Mouse (Mus musculus) MEL (cell line): ENCODE measurements at regions not wholly inside any gene's neighbourhood (a gene's known extent, or its start where the extent isn't known, plus 50 kb on each side); places are given as distances from the start of the nearest gene placed in this dataset.

ENCODE experiments used
- DNase-seq: peaks from one replicate; pipeline ENCODE4 v3.0.0; 2011; ENCODE audit warnings: low read depth, low spot score
- H3K27ac ChIP-seq: 2 replicates; pipeline ENCODE4 v1.5.1; 2012; ENCODE audit warnings: low read depth, mild to moderate bottlenecking, control low read depth, low read length, moderate library complexity; ENCODE audit not compliant: control insufficient read depth
- H3K27me3 ChIP-seq, 2 experiments: fragments of 150-350 bp in 1 of 2; sonication (generic) in 1 of 2; 2 replicates each; pipeline ENCODE4 v1.6.1; 2012; ENCODE audit warnings: low read length in 2 of 2, mild to moderate bottlenecking in 2 of 2, improper control_type of control experiment in 1 of 2, moderate library complexity in 1 of 2; ENCODE audit not compliant: insufficient read depth in 2 of 2, control insufficient read depth in 1 of 2
- H3K36me3 ChIP-seq, 2 experiments: 2 replicates each; pipeline ENCODE4 v1.6.1; 2012 to 2014; ENCODE audit warnings: low read length in 2 of 2, improper control_type of control experiment in 1 of 2, inconsistent platforms in 1 of 2, mild to moderate bottlenecking in 1 of 2; ENCODE audit not compliant: insufficient read depth in 2 of 2, control insufficient read depth in 1 of 2
- H3K4me1 ChIP-seq, 2 experiments: fragments of 150-350 bp in 1 of 2; sonication (generic) in 1 of 2; 2 replicates each; pipeline ENCODE4 v1.6.1; 2012; ENCODE audit warnings: low read length in 2 of 2, improper control_type of control experiment in 1 of 2, mild to moderate bottlenecking in 1 of 2; ENCODE audit not compliant: insufficient read depth in 2 of 2, control insufficient read depth in 1 of 2
- H3K4me3 ChIP-seq, 2 experiments: fragments of 150-350 bp in 1 of 2; sonication (generic) in 1 of 2; 2 replicates each; pipeline ENCODE4 v1.5.1; 2012; ENCODE audit warnings: low read depth in 2 of 2, low read length in 2 of 2, mild to moderate bottlenecking in 2 of 2, moderate library complexity in 2 of 2, control low read depth in 1 of 2, improper control_type of control experiment in 1 of 2; ENCODE audit not compliant: control insufficient read depth in 1 of 2, insufficient read depth in 1 of 2
- H3K79me2 ChIP-seq: 2 replicates; pipeline ENCODE4 v1.6.1; 2012; ENCODE audit warnings: mild to moderate bottlenecking, low read length, moderate library complexity; ENCODE audit not compliant: control insufficient read depth, poor library complexity, insufficient read depth
- H3K9ac ChIP-seq: 2 replicates; pipeline ENCODE4 v1.6.1; 2012; ENCODE audit warnings: low read depth, mild to moderate bottlenecking, control low read depth, low read length, moderate library complexity; ENCODE audit not compliant: control insufficient read depth, poor library complexity, severe bottlenecking
- H3K9me3 ChIP-seq: fragments of 150-350 bp; sonication (generic); replicated peaks from 2 replicates; pipeline ENCODE4 v1.6.1; 2012; ENCODE audit warnings: mild to moderate bottlenecking, low read length, improper control_type of control experiment, moderate library complexity; ENCODE audit not compliant: insufficient read depth
- E2F4 ChIP-seq: IDR thresholded peaks from 2 replicates; pipeline ENCODE4 v1.6.1; 2011; ENCODE audit warnings: low read depth, low read length, improper control_type of control experiment, borderline replicate concordance
- ETS1 ChIP-seq: IDR thresholded peaks from 2 replicates; pipeline ENCODE4 v1.6.1; 2012; ENCODE audit warnings: low read depth, mild to moderate bottlenecking, inconsistent platforms, low read length, improper control_type of control experiment, moderate library complexity
- MAFK ChIP-seq: IDR thresholded peaks from 2 replicates; pipeline ENCODE4 v1.6.1; 2011; ENCODE audit warnings: low read depth, mild to moderate bottlenecking, low read length, improper control_type of control experiment, borderline replicate concordance
- MAX ChIP-seq: IDR thresholded peaks from 2 replicates; pipeline ENCODE4 v1.6.1; 2011; ENCODE audit warnings: low read length, improper control_type of control experiment
- MAZ ChIP-seq: IDR thresholded peaks from 2 replicates; pipeline ENCODE4 v1.6.1; 2012; ENCODE audit warnings: low read depth, mild to moderate bottlenecking, inconsistent platforms, low read length, improper control_type of control experiment
- MXI1 ChIP-seq: IDR thresholded peaks from 2 replicates; pipeline ENCODE4 v1.6.1; 2011; ENCODE audit warnings: mild to moderate bottlenecking, low read depth, low read length, improper control_type of control experiment
- NRF1 ChIP-seq: IDR thresholded peaks from 2 replicates; pipeline ENCODE4 v1.6.1; 2014; ENCODE audit warnings: low read depth, mild to moderate bottlenecking, inconsistent platforms, low read length, improper control_type of control experiment, moderate library complexity; ENCODE audit not compliant: poor library complexity, insufficient read depth, severe bottlenecking
- SIN3A ChIP-seq: IDR thresholded peaks from 2 replicates; pipeline ENCODE4 v1.6.1; 2012; ENCODE audit warnings: low read length, improper control_type of control experiment, inconsistent platforms
- TAL1 ChIP-seq: IDR thresholded peaks from 2 replicates; pipeline ENCODE4 v1.6.1; 2012; ENCODE audit warnings: mild to moderate bottlenecking, inconsistent platforms, low read length, moderate library complexity, mixed read lengths
- UBTF ChIP-seq: IDR thresholded peaks from 2 replicates; pipeline ENCODE4 v1.6.1; 2012; ENCODE audit warnings: low read depth, mild to moderate bottlenecking, inconsistent platforms, low read length, improper control_type of control experiment, moderate library complexity, borderline replicate concordance; ENCODE audit not compliant: insufficient read depth
- USF1 ChIP-seq: IDR thresholded peaks from 2 replicates; pipeline ENCODE4 v1.6.1; 2014; ENCODE audit warnings: low read depth, mild to moderate bottlenecking, inconsistent platforms, low read length, improper control_type of control experiment, moderate library complexity
- USF2 ChIP-seq, 2 experiments: IDR thresholded peaks; 2 replicates each; pipeline ENCODE4 v1.6.1; 2011 to 2012; ENCODE audit warnings: improper control_type of control experiment in 2 of 2, low read length in 2 of 2, borderline replicate concordance in 1 of 2, inconsistent platforms in 1 of 2, low read depth in 1 of 2, mild to moderate bottlenecking in 1 of 2; ENCODE audit not compliant: insufficient read depth in 1 of 2
- ZC3H11A ChIP-seq: IDR thresholded peaks from 2 replicates; pipeline ENCODE4 v1.6.1; 2012; ENCODE audit warnings: low read depth, mild to moderate bottlenecking, inconsistent platforms, low read length, improper control_type of control experiment
- ZMIZ1 ChIP-seq: IDR thresholded peaks from 2 replicates; pipeline ENCODE4 v1.6.1; 2012; ENCODE audit warnings: low read depth, mild to moderate bottlenecking, inconsistent platforms, low read length, improper control_type of control experiment, moderate library complexity

DNA sequence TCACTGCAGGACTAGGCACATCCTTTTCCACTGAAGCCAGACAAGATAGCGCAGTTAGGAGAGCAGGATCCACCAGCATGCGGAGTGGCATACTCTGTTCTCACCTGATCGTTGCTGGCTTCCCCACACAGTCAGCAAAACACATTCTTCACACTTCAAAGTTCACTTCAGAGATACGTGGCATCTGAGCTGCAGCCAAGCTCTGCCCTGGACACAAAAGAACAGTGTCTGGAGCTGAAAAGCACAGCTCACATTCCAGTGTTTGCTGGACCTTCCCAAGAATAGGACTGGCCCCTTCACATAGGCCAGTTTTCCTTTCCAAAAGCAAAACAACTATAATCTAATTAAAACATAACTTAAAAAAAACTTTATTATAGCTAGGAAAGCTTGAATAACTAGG, 264.7 kb upstream of the Spred2 start:
- no peak overlapping the region for H3K9ac ChIP-seq

GRCm38 (mm10) chr11:19666732-19667131, 257.4 kb upstream of the Spred2 start:
- DNase-seq, result no peak
- Histone ChIP-seq H3K9ac (no peak overlapping the region), H3K9me3 (no peaks in the 10 kb centered on the region), H3K4me3 (no peak overlapping the region), H3K79me2 (no peaks in the 10 kb centered on the region), H3K36me3 (no peaks in the 10 kb centered on the region), H3K4me1 (no peaks in the 10 kb centered on the region), H3K27ac (no peak overlapping the region), H3K27me3 (peaks cover 4 to 6% of the 10 kb centered on the region in 2 experiments)
- TF ChIP-seq SIN3A, result no peak

More for the DNA sequence above, 264.7 kb upstream of the Spred2 start:
- DNase-seq, result no peak
- Histone ChIP-seq H3K4me3 (no peak overlapping the region), H3K36me3 (no peaks in the 10 kb centered on the region)
- no peak for TF ChIP-seq NRF1
- no peak for TF ChIP-seq MAX
- no peak for TF ChIP-seq MAZ
- no peak for TF ChIP-seq MXI1
- no peak for TF ChIP-seq UBTF
- TF ChIP-seq ZMIZ1, result no peak
- no peak for TF ChIP-seq SIN3A
- TF ChIP-seq USF2 (IDR thresholded peaks at IDR 0.05; ENCODE audit: borderline replicate concordance in 1 of 2, insufficient read depth in 1 of 2, low read depth in 1 of 2, low read length in 2 of 2), result no peak
- no peak for TF ChIP-seq MAFK
- no peak for TF ChIP-seq USF1
- no peak for TF ChIP-seq TAL1
- no peak for TF ChIP-seq ETS1
- no peak for TF ChIP-seq E2F4
- no peak for TF ChIP-seq ZC3H11A
- TF ChIP-seq, all 39 proteins: peak for 0
- Histone ChIP-seq H3K79me2 (no peaks in the 10 kb centered on the region), H3K4me1 (no peaks in the 10 kb centered on the region), H3K9me3 (no peaks in the 10 kb centered on the region), H3K27me3 (peaks cover 4 to 7% of the 10 kb centered on the region in 2 experiments), H3K27ac (no peak overlapping the region)
